8 mouse cellular contexts compared by ENCODE assay signal in the genomic region with DNA sequence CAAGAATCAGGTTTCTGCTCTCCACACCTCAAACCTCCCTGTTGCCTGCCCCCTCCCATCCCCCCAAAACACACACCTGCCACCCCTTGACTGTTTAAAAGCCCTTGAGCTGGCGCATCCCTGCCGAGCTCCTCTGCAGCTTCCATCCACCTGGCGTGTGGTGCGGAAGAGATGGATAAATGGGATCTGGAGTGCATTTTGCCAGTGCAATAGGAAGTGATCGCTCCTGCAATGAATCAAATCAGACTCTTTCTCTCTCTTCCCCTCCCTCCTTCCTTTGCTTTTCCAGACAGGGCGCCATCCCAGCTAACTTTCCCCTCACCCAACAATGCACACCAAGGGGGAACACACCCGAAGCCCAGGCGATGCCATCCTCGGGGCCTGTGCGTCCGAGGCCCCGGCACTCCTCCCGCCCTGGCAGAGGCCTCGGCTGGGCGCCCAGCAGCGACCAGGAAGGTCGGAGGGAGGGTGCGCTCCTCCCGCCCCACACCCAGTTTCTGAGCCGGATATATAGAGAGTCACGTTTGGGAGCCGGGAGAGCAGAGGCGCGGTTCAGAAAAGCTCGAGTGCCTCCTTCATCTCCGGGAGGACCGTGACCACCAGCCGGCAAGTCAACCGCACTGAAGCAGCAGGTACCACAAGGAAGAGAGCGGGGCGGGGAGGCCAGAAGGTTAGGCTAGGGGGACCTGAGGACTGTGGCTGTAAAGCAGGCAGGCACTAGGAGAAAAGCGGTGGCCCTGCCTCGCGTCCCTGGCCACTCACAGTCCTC. TPM values are rescaled to one million over a fixed set of nuclear protein-coding genes. Genes with fewer than 3 reads are reported as not detected.
A peak's percentile ranks its signal among the peaks of the same experiment; 100 is the strongest.
DNase-seq lines count a peak whose midpoint lies in the region; ATAC-seq and TF ChIP-seq lines count a peak whose summit lies in the region.

A gene (plus strand): TSS at position 379 of the 769 bp plus-strand sequence.

- ATAC-seq in neural tube, embryonic 14.5 days (ENCODE audit: low read depth): peak; percentile 86
- no peak for ATAC-seq in monocyte, adult 5-6 weeks (replicated peaks; ENCODE audit: insufficient number of reproducible peaks, low FRiP score, low TSS enrichment, poor library complexity, severe bottlenecking)

- no peaks in the 10 kb centered on the region for H3K36me3 ChIP-seq in E14TG2a.4 (ENCODE audit: insufficient read depth, low read length)
- no peaks in the 10 kb centered on the region for H3K36me3 ChIP-seq in hindbrain, embryonic 10.5 days
- no peaks in the 10 kb centered on the region for H3K36me3 ChIP-seq in neural tube, embryonic 14.5 days (ENCODE audit: control insufficient read depth, insufficient read depth, low read length)

- peak within 1 kb of the TSS; percentile 75 for H3K27ac ChIP-seq in hindbrain, embryonic 10.5 days
- no peak within 1 kb of the TSS for H3K27ac ChIP-seq in neural tube, embryonic 14.5 days (ENCODE audit: low read depth, low read length)

- H3K4me2 ChIP-seq in neural tube, embryonic 14.5 days (ENCODE audit: low read depth, low read length): peak within 1 kb of the TSS; percentile 68

- DNase-seq in Muller cell, postnatal 12 days (ENCODE audit: inconsistent ontology term): peak; percentile 2
- peak; percentile 10 for DNase-seq in embryo, embryonic 9.5 days (ENCODE audit: extremely low spot score)
- DNase-seq in hindbrain, embryonic 10.5 days (ENCODE audit: low spot score): peak; percentile 18
- peak; percentile 50 to 68 for DNase-seq in left cerebral cortex, postnatal 25 days (ENCODE audit: low spot score in 2 of 2)
- DNase-seq in urinary bladder, postnatal 25 days (ENCODE audit: low spot score): no peak

- H3K9ac ChIP-seq in neural tube, embryonic 14.5 days (replicated peaks; ENCODE audit: low read depth, low read length): peak within 1 kb of the TSS; percentile 32

- no peak for TF ChIP-seq CTCF in E14TG2a.4 (conservative IDR thresholded peaks at IDR 0.05; ENCODE audit: low read length)

- H3K4me1 ChIP-seq in E14TG2a.4 (replicated peaks; ENCODE audit: low read depth, low read length): peaks cover 11% of the 10 kb centered on the region; the same call in 1 of the 2 replicates
- peaks cover 9% of the 10 kb centered on the region for H3K4me1 ChIP-seq in hindbrain, embryonic 10.5 days (replicated peaks)
- no peaks in the 10 kb centered on the region for H3K4me1 ChIP-seq in neural tube, embryonic 14.5 days (ENCODE audit: control insufficient read depth, insufficient read depth, low read length)

- 3% methylated on average over 34 of the region's 34 CpGs for WGBS in hindbrain, embryonic 10.5 days
- WGBS in neural tube, embryonic 14.5 days: 3% methylated on average over 34 of the region's 34 CpGs

- H3K27me3 ChIP-seq in E14TG2a.4 (ENCODE audit: insufficient read depth, low read length): peaks cover 31% of the 10 kb centered on the region
- peaks cover 30% of the 10 kb centered on the region for H3K27me3 ChIP-seq in hindbrain, embryonic 10.5 days (ENCODE audit: insufficient read depth, poor library complexity, severe bottlenecking)
- no peaks in the 10 kb centered on the region for H3K27me3 ChIP-seq in neural tube, embryonic 14.5 days (ENCODE audit: control insufficient read depth, insufficient read depth, low read length)

- peak within 1 kb of the TSS; percentile 73 for H3K4me3 ChIP-seq in E14TG2a.4 (replicated peaks; ENCODE audit: low read length)
- H3K4me3 ChIP-seq in hindbrain, embryonic 10.5 days: peak within 1 kb of the TSS; percentile 56
- H3K4me3 ChIP-seq in neural tube, embryonic 14.5 days (ENCODE audit: low read depth, low read length): peak within 1 kb of the TSS; percentile 42

- intact Hi-C loops in left cerebral cortex, postnatal 25 days (cut with DNase I): no loop called here

- peaks cover 7% of the 10 kb centered on the region; the same call in 1 of the 2 replicates for H3K9me3 ChIP-seq in E14TG2a.4 (ENCODE audit: low read length)
- H3K9me3 ChIP-seq in hindbrain, embryonic 10.5 days: no peaks in the 10 kb centered on the region
- H3K9me3 ChIP-seq in neural tube, embryonic 14.5 days (ENCODE audit: control insufficient read depth, low read length): no peaks in the 10 kb centered on the region

RNA-seq across cellular contexts. Expression of the gene that starts here (rescaled TPM):
- 1.5 and 1.8 TPM in 2 replicates for polyA plus RNA-seq in hindbrain, embryonic 10.5 days (2016; fragmentation: Nextera tagmentation; extraction: Ambion mirVana)
- 10 to 100 TPM; 20.7 to 22.4 TPM for total RNA-seq in left cerebral cortex, postnatal 25 days (2021)
- polyA plus RNA-seq in neural tube, embryonic 14.5 days (2014; fragmentation: Nextera tagmentation; extraction: Ambion mirVana): 24.7 and 29.8 TPM in 2 replicates
- 1.6 to 2.6 TPM (median 1.9 TPM) in 3 replicates for total RNA-seq in monocyte, adult 5-6 weeks (2017)
